Mouse (Mus musculus): ENCODE data around the gene Coq2.

- TF ChIP-seq CTCF (IDR thresholded peaks at IDR 0.05; ENCODE audit: extremely low read depth, insufficient read length, insufficient replicate concordance, low read depth, low read length) = no peak
- no peak for TF ChIP-seq POLR2A (IDR thresholded peaks at IDR 0.05; ENCODE audit: low read depth, low read length)
Measured at GRCm38 (mm10) chr5:100632540-100633129, 42.3 kb downstream of the Coq2 start.
